Mouse (Mus musculus): ENCODE results near the gene Slc26a9. TPM values are rescaled to one million over a fixed set of nuclear protein-coding genes. Genes with fewer than 3 reads are reported as not detected.

Gene Slc26a9
- polyA plus RNA-seq, 1 experiment from 2014 or later: not detected

DNA sequence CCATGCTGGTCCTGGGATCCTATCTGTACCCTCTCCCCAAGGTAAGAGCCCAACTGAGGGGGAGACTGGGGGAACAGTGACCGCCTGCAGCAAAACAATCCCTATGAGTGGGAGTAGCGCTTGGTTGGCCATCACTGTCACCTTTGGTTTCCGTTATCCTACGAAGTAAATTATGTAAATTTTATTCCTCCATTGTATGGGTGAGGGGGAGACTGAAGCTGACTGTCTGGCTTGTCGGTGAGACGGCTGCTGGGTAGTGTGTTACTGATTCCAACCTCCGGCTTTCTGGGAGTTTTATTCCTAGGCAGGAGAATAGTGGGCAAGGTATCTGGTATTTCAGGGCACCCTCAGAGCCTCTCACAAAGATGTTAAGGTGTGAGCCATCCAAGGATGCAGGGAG lies 15.0 kb downstream of the Slc26a9 start:
- H3K9ac ChIP-seq (ENCODE audit: low read length): no peak overlapping the region
- WGBS: 56% methylated on average over 7 of the region's 7 CpGs
- no peak overlapping the region for H3K4me2 ChIP-seq
- H3K27me3 ChIP-seq (ENCODE audit: control insufficient read depth, insufficient read depth, low read length): no peaks in the 10 kb centered on the region
- ATAC-seq (ENCODE audit: low FRiP score) (peak; percentile 36; the same call in 1 of the 2 replicates), DNase-seq (ENCODE audit: low spot score, missing footprints) (no peak)
- no peak overlapping the region for H3K27ac ChIP-seq (ENCODE audit: low read depth, low read length)
- H3K4me1 ChIP-seq (ENCODE audit: control insufficient read depth, insufficient read depth, low read length): 0 out of 2 replicates have a peak, but pooled peaks cover 3% of the 10 kb centered on the region
- no peaks in the 10 kb centered on the region for H3K9me3 ChIP-seq (ENCODE audit: control insufficient read depth, low read length)
- H3K4me3 ChIP-seq (ENCODE audit: low read depth, low read length): no peak overlapping the region
- no peaks in the 10 kb centered on the region for H3K36me3 ChIP-seq (ENCODE audit: control insufficient read depth, insufficient read depth, low read length)

DNA sequence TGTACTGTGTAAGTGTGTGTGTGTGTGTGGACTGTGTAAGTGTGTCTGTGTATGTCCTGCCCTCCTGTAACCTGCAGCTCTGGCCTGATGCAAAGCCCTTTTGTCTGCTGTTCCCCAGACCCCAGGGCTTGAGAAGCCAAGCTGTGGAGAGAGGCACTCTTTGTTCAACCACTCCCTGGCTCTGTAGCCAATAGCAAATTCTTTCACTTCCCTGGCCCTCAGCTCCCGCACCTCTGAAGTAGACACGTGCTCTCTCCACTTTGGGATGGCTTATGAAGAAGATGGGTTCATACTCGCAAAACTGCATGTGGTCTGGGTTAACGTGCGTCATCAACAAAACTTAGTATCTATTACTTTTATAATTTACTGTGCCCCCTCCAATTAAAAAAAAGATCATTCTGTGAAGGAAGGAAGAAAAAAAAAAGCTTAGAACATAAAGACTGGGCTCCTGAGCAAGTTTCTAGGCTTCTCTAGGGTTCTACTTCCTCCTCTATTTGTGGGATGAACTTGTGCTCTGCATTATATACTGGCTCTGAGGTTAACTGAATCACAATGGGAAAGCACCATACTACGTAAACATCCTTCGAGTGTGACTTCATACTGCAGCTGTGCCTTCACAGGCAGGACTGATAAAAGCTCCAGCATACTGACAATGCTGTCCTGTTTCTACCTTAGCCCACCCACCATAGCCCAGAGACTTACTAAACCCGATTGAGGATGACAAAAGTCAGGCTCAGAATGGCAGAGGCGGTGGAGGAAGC lies 16.0 kb downstream of the Slc26a9 start:
- no peaks in the 10 kb centered on the region for H3K9me3 ChIP-seq (ENCODE audit: control insufficient read depth, low read length)
- DNase-seq (ENCODE audit: low spot score, missing footprints): no peak
- H3K36me3 ChIP-seq (ENCODE audit: control insufficient read depth, insufficient read depth, low read length): no peaks in the 10 kb centered on the region
- no peak overlapping the region for H3K9ac ChIP-seq (ENCODE audit: low read length)
- no peak overlapping the region for H3K4me2 ChIP-seq
- H3K27me3 ChIP-seq (ENCODE audit: control insufficient read depth, insufficient read depth, low read length): no peaks in the 10 kb centered on the region
- H3K4me3 ChIP-seq (ENCODE audit: low read depth, low read length): no peak overlapping the region
- 0 out of 2 replicates have a peak, but pooled peaks cover 3% of the 10 kb centered on the region for H3K4me1 ChIP-seq (ENCODE audit: control insufficient read depth, insufficient read depth, low read length)
- ATAC-seq (ENCODE audit: low FRiP score): peak; percentile 27
- 65% methylated on average over 9 of the region's 9 CpGs for WGBS
- no peak overlapping the region for H3K27ac ChIP-seq (ENCODE audit: low read depth, low read length)

DNA sequence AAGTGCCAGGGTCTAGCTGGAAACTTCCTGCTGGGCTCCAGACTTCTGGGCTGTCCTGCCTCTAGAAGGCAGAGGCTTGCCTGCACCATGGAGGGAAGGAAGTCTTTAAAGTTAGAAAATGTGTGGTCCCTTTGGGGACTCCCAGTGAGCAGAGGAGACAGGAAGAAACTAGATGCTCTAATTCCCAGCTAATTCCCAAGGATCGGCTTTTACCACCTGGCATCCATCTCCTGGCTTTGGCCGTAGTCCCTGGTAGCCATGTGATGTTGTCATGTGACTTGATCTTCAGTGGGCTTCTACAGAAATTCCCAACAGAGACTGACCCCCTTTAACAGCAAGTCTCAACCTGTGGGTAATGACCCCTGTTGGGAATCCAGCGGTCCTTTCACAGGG lies 16.6 kb downstream of the Slc26a9 start:
- Histone ChIP-seq H3K27ac (ENCODE audit: low read depth, low read length) (no peak overlapping the region), H3K9me3 (ENCODE audit: control insufficient read depth, low read length) (no peaks in the 10 kb centered on the region), H3K27me3 (ENCODE audit: control insufficient read depth, insufficient read depth, low read length) (no peaks in the 10 kb centered on the region), H3K36me3 (ENCODE audit: control insufficient read depth, insufficient read depth, low read length) (no peaks in the 10 kb centered on the region), H3K4me3 (ENCODE audit: low read depth, low read length) (no peak overlapping the region), H3K4me2 (no peak overlapping the region), H3K4me1 (ENCODE audit: control insufficient read depth, insufficient read depth, low read length) (0 out of 2 replicates have a peak, but pooled peaks cover 3% of the 10 kb centered on the region), H3K9ac (ENCODE audit: low read length) (no peak overlapping the region)
- WGBS: 87% methylated on average over 3 of the region's 3 CpGs
- DNase-seq (ENCODE audit: low spot score, missing footprints) (no peak), ATAC-seq (ENCODE audit: low FRiP score) (no peak)

DNA sequence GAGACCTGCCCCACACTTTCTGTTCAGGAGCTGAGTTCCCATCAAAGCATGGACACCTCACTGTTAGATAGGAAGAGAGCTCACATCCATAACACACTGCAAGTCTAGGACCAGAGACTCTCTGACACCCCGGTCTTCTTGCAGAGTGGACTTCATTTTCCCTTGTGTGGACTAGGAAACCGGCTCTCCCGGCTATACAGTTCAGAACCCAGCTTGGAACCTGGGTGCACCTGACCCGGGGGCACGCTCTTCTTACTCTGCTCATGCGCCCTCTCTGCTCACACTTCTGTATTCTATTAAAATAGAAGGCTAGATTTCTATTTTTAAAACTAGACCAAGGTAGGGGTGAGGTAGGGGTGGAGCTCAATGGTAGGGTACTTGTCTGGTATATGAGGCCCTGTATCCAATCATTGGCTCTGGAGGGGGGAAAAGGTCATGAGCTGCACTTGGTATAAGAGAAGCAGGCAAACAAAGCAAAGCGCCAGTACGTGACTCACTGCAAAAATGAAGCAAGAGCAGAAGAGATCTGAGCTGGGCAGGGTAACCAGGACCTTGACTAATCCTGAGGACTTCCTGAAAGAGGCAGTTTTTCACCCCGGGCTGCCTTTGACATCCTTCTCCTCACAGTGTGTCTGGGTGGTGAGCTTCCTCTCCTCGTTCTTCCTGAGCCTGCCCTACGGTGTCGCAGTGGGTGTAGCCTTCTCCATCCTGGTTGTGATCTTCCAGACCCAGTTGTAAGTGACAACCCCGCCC lies 17.4 kb downstream of the Slc26a9 start:
- Histone ChIP-seq H3K4me1 (ENCODE audit: control insufficient read depth, insufficient read depth, low read length) (0 out of 2 replicates have a peak, but pooled peaks cover 3% of the 10 kb centered on the region), H3K4me3 (ENCODE audit: low read depth, low read length) (no peak overlapping the region), H3K9ac (ENCODE audit: low read length) (no peak overlapping the region), H3K4me2 (no peak overlapping the region), H3K36me3 (ENCODE audit: control insufficient read depth, insufficient read depth, low read length) (no peaks in the 10 kb centered on the region), H3K27me3 (ENCODE audit: control insufficient read depth, insufficient read depth, low read length) (no peaks in the 10 kb centered on the region), H3K9me3 (ENCODE audit: control insufficient read depth, low read length) (no peaks in the 10 kb centered on the region), H3K27ac (ENCODE audit: low read depth, low read length) (no peak overlapping the region)
- 81% methylated on average over 13 of the region's 13 CpGs for WGBS
- DNase-seq (ENCODE audit: low spot score, missing footprints): no peak
- ATAC-seq (ENCODE audit: low FRiP score): no peak

DNA sequence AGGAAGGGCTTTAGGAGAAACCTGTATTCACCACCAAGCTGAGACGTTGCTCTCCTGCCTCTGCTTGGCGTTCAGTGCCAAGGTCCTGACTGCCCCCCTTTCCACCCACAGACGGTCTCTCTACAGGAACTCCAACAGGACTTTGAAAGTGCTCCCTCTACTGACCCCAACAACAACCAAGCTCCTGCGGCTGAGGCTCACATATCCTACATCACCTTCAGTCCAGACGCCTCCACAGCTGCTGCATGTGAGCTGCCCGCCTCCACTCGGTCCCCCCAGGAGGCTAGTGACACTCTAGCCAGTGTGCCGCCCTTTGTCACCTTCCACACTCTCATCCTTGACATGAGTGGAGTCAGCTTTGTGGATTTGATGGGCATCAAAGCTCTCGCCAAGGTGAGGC lies 19.9 kb downstream of the Slc26a9 start:
- H3K27ac ChIP-seq (ENCODE audit: low read depth, low read length): no peak overlapping the region
- 59% methylated on average over 9 of the region's 9 CpGs for WGBS
- no peak overlapping the region for H3K4me3 ChIP-seq (ENCODE audit: low read depth, low read length)
- H3K9me3 ChIP-seq (ENCODE audit: control insufficient read depth, low read length): no peaks in the 10 kb centered on the region
- no peak for DNase-seq (ENCODE audit: low spot score, missing footprints)
- no peak for ATAC-seq (ENCODE audit: low FRiP score)
- no peak overlapping the region for H3K4me2 ChIP-seq
- H3K9ac ChIP-seq (ENCODE audit: low read length): no peak overlapping the region
- no peaks in the 10 kb centered on the region for H3K36me3 ChIP-seq (ENCODE audit: control insufficient read depth, insufficient read depth, low read length)
- 0 out of 2 replicates have a peak, but pooled peaks cover 3% of the 10 kb centered on the region for H3K4me1 ChIP-seq (ENCODE audit: control insufficient read depth, insufficient read depth, low read length)
- no peaks in the 10 kb centered on the region for H3K27me3 ChIP-seq (ENCODE audit: control insufficient read depth, insufficient read depth, low read length)

DNA sequence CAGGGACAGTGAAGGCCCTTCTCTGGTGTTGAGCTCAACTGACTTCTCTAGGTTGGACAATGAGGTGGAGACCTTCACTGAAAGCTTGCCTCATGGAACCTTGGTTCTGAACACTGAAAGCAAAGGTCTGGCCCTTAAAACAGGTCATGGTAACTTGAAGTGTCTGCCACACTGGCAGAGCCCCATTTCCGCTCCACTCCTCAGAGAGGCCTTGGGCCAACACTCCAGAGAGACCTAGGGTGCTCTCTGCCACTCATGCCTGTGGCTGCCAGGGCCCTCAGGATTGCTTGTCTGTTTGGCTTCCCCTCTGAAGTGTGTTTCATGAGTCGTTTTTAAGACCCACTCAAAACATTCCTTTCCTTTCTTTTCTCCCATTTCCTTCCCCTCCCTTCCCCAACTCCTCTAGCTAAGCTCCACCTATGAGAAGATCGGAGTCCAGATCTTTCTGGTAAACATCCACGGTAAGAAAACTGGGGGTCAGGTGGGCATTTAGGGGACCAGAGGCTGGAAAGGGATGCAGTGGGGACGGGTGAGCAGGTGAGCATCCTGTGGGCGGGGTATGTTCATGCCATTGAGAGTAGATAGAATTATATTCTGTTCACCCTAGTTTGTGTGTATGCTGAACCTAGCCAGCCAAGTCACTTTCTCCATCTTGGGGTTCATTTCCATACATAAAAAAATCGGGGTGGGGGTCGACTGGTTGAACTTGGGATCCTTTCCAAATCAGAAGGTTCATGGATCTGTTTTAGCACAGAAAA lies 20.9 kb downstream of the Slc26a9 start:
- 59% methylated on average over 8 of the region's 8 CpGs for WGBS
- no peaks in the 10 kb centered on the region for H3K4me1 ChIP-seq (ENCODE audit: control insufficient read depth, insufficient read depth, low read length)
- DNase-seq (ENCODE audit: low spot score, missing footprints) (no peak), ATAC-seq (ENCODE audit: low FRiP score) (no peak)
- no peaks in the 10 kb centered on the region for H3K36me3 ChIP-seq (ENCODE audit: control insufficient read depth, insufficient read depth, low read length)
- no peak overlapping the region for H3K4me3 ChIP-seq (ENCODE audit: low read depth, low read length)
- H3K27ac ChIP-seq (ENCODE audit: low read depth, low read length): no peak overlapping the region
- no peaks in the 10 kb centered on the region for H3K27me3 ChIP-seq (ENCODE audit: control insufficient read depth, insufficient read depth, low read length)
- no peaks in the 10 kb centered on the region for H3K9me3 ChIP-seq (ENCODE audit: control insufficient read depth, low read length)
- H3K4me2 ChIP-seq: no peak overlapping the region
- H3K9ac ChIP-seq (ENCODE audit: low read length): no peak overlapping the region

DNA sequence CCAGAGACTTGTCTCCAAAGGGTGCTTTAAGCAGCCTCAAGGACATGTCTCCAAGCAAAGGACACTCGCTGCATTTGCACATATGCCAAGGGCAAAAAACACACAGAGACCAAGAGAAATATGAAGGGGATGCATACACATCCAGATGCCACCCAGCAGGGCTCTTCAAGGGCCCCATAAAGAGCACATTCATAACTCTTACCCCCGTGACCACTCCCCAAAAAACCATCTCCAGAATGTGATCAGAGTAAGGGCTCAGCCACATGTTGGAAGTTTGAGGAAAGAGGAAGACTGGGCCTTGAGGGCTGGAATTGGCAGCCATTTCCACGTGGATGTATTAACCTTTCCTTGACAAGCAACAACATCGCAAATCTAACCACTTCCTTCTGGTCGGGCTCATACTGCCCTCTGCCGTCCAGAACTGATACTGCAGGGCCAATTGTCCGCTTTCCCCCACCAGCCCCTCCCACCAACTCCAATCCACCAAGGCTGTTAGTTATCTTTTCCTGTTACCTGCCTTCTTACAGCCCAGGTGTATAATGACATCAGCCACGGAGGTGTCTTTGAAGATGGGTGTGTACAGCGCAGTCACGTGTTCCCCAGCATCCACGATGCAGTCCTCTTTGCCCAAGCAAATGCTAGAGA lies 21.7 kb downstream of the Slc26a9 start:
- DNase-seq (ENCODE audit: low spot score, missing footprints) (peak; percentile 99), ATAC-seq (ENCODE audit: low FRiP score) (peak; percentile 71; the same call in 1 of the 2 replicates)
- H3K27ac ChIP-seq (ENCODE audit: low read depth, low read length): no peak overlapping the region
- no peak overlapping the region for H3K9ac ChIP-seq (ENCODE audit: low read length)
- no peak overlapping the region for H3K4me2 ChIP-seq
- no peak overlapping the region for H3K4me3 ChIP-seq (ENCODE audit: low read depth, low read length)
- no peaks in the 10 kb centered on the region for H3K9me3 ChIP-seq (ENCODE audit: control insufficient read depth, low read length)
- no peaks in the 10 kb centered on the region for H3K36me3 ChIP-seq (ENCODE audit: control insufficient read depth, insufficient read depth, low read length)
- WGBS: 11% methylated on average over 11 of the region's 11 CpGs
- no peaks in the 10 kb centered on the region for H3K4me1 ChIP-seq (ENCODE audit: control insufficient read depth, insufficient read depth, low read length)
- no peaks in the 10 kb centered on the region for H3K27me3 ChIP-seq (ENCODE audit: control insufficient read depth, insufficient read depth, low read length)

DNA sequence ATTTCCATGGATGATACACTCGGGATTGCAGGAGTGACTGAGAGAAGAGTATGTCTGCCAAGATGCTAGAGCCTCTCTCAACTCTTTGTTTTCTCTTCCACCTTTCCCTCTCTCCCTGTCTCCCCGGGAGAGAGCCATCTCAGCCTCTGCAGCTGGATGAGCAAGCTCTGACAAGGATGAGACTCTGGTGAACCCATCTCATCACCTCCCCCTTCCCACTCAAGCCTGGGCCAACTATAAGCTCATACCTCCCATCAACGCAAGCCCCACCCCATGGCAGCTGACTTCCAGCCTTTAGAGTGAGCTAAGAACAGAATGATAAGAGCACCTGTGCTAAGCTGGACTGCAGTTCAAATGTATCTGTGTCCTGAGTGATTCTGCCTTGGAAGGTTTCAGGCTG lies 25.5 kb downstream of the Slc26a9 start:
- no peak for ATAC-seq (ENCODE audit: low FRiP score)
- H3K4me2 ChIP-seq: no peak overlapping the region
- no peaks in the 10 kb centered on the region for H3K4me1 ChIP-seq (ENCODE audit: control insufficient read depth, insufficient read depth, low read length)
- 71% methylated on average over 3 of the region's 3 CpGs for WGBS
- no peak overlapping the region for H3K4me3 ChIP-seq (ENCODE audit: low read depth, low read length)
- H3K36me3 ChIP-seq (ENCODE audit: control insufficient read depth, insufficient read depth, low read length): no peaks in the 10 kb centered on the region
- H3K27me3 ChIP-seq (ENCODE audit: control insufficient read depth, insufficient read depth, low read length): no peaks in the 10 kb centered on the region
- no peaks in the 10 kb centered on the region for H3K9me3 ChIP-seq (ENCODE audit: control insufficient read depth, low read length)
- H3K27ac ChIP-seq (ENCODE audit: low read depth, low read length): no peak overlapping the region
- no peak overlapping the region for H3K9ac ChIP-seq (ENCODE audit: low read length)
- DNase-seq (ENCODE audit: low spot score, missing footprints): no peak
